Mouse (Mus musculus) left cerebral cortex, postnatal 25 days (tissue): ENCODE measurements around the gene Arhgap20. TPM values are rescaled to one million over a fixed set of nuclear protein-coding genes. Genes with fewer than 3 reads are reported as not detected.

ENCODE experiments used
- DNase-seq, 2 experiments: peaks; one replicate each; pipeline ENCODE4 v3.0.0; 2022; ENCODE audit warnings: low spot score in 2 of 2, mixed read lengths in 1 of 2
- intact Hi-C: fragments of 180-260 bp; cut with DNase I; formaldehyde crosslinking; loops from one replicate; pipeline ENCODE4 v1.15.1; 2025
- total RNA-seq, 2 experiments: library from RNA; stranded (reverse); gene quantifications; 2 replicates each; pipeline ENCODE4 v1.2.3; 2021

The Arhgap20 gene
- total RNA-seq, 2 experiments from 2014 or later: 79.7 to 94.2 TPM

- no peak for DNase-seq
- intact Hi-C loops: no loop called here
These were observed 127.8 kb downstream of the Arhgap20 start for GRCm38 (mm10) chr9:51892921-51893320.

Other genes starting within 250 kb of the Arhgap20 start
- 10 to 100 TPM; 18.3 to 19.4 TPM for gene Fdx1, start 198.2 kb downstream of the Arhgap20 start, total RNA-seq